In the genomic region with DNA sequence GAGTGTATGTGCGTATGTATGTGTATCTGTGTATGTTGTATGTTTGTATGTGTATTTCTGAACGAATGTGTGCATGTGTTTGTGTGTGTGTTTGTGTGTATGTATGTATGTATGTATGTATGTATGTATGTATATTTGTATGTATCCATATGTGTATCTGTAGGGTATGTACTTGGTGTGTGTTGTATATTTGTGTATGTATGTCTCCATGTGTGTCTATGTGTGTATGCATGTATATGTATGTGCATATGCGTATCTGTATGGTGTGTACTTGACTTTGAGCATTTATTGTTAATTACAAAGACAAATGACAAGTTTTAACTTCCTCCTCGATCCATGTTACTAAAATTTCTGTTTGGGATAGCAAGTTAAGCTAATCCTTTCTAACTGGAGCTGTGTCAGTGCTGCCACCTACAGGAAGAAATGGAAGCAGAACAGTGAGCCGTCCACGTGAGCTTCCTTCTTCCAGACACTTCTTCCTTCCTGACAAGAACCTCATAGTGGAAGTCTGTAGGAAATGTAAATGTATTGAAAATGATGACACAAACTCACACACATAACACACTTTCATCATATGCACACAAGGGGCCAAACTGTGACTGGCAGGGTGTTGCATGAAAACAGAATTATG, we compare ENCODE assay signal across 9 mouse cellular contexts.
A peak's percentile ranks its signal among the peaks of the same experiment; 100 is the strongest.
DNase-seq lines count a peak whose midpoint lies in the region; ATAC-seq and TF ChIP-seq lines count a peak whose summit lies in the region.
"Had no signal": no experiment of that assay in that cellular context is flagged by ENCODE, and none has a peak within 500 bp of the region (broad histone marks: within the 10 kb centered on the region; RNA-seq: fewer than 3 reads in every experiment).

No protein-coding gene starts in this region.

- no peak for ATAC-seq in heart, postnatal 0 days (ENCODE audit: insufficient read depth, low read depth)
- peak; percentile 84 for ATAC-seq in forebrain, embryonic 13.5 days
- ATAC-seq in limb, embryonic 14.5 days (ENCODE audit: low FRiP score, low read depth) = peak; percentile 63; the same call in 1 of the 2 replicates
- 0 out of 2 replicates have a peak, but pooled peaks have one; percentile 63 for ATAC-seq in neural tube, embryonic 11.5 days (ENCODE audit: insufficient read depth, low FRiP score, low TSS enrichment)

- H3K4me2 ChIP-seq in heart, postnatal 0 days (ENCODE audit: low read depth, low read length) = no peak overlapping the region
- H3K4me2 ChIP-seq in forebrain, embryonic 13.5 days = no peak overlapping the region
- H3K4me2 ChIP-seq in limb, embryonic 14.5 days (replicated peaks; ENCODE audit: low read depth, low read length, severe bottlenecking) = no peak overlapping the region
- H3K4me2 ChIP-seq in neural tube, embryonic 11.5 days (ENCODE audit: low read depth) = no peak overlapping the region
- H3K4me2 ChIP-seq: liver, embryonic 15.5 days had no signal

- no peak for TF ChIP-seq EP300 in heart, postnatal 0 days (IDR thresholded peaks at IDR 0.05; ENCODE audit: low read depth)

- TF ChIP-seq CTCF in heart, postnatal 0 days (IDR thresholded peaks at IDR 0.05; ENCODE audit: low read depth) = peak; percentile 80
- TF ChIP-seq CTCF in brain, embryonic 14.5 days (IDR thresholded peaks at IDR 0.05; ENCODE audit: borderline replicate concordance, extremely low read depth, insufficient read depth, insufficient read length) = peak; percentile 71; the same call in 1 of the 2 replicates

- H3K27me3 ChIP-seq in heart, postnatal 0 days (ENCODE audit: control insufficient read depth, insufficient read depth, low read length) = no peaks in the 10 kb centered on the region
- no peaks in the 10 kb centered on the region for H3K27me3 ChIP-seq in heart, embryonic 10.5 days (ENCODE audit: insufficient read depth, poor library complexity, severe bottlenecking)
- H3K27me3 ChIP-seq in forebrain, embryonic 13.5 days = no peaks in the 10 kb centered on the region
- no peaks in the 10 kb centered on the region for H3K27me3 ChIP-seq in limb, embryonic 14.5 days (ENCODE audit: control insufficient read depth, insufficient read depth, low read length)
- no peaks in the 10 kb centered on the region for H3K27me3 ChIP-seq in neural tube, embryonic 11.5 days (ENCODE audit: control insufficient read depth, insufficient read depth, low read length)
- H3K27me3 ChIP-seq: liver, embryonic 15.5 days had no signal

- WGBS in heart, postnatal 0 days = 40% methylated on average over 6 of the region's 6 CpGs
- 41% methylated on average over 6 of the region's 6 CpGs for WGBS in heart, embryonic 10.5 days
- 43% methylated on average over 6 of the region's 6 CpGs for WGBS in forebrain, embryonic 13.5 days
- 44% methylated on average over 6 of the region's 6 CpGs for WGBS in limb, embryonic 14.5 days
- 53% methylated on average over 6 of the region's 6 CpGs for WGBS in neural tube, embryonic 11.5 days

- H3K9me3 ChIP-seq in heart, postnatal 0 days (replicated peaks; ENCODE audit: control insufficient read depth, low read length) = no peaks in the 10 kb centered on the region
- H3K9me3 ChIP-seq in heart, embryonic 10.5 days = no peaks in the 10 kb centered on the region
- H3K9me3 ChIP-seq in forebrain, embryonic 13.5 days (replicated peaks) = no peaks in the 10 kb centered on the region
- no peaks in the 10 kb centered on the region for H3K9me3 ChIP-seq in limb, embryonic 14.5 days (ENCODE audit: control insufficient read depth, low read length)
- no peaks in the 10 kb centered on the region for H3K9me3 ChIP-seq in neural tube, embryonic 11.5 days (ENCODE audit: control insufficient read depth, low read length)
- H3K9me3 ChIP-seq: liver, embryonic 15.5 days had no signal

- H3K4me1 ChIP-seq in heart, postnatal 0 days (ENCODE audit: control insufficient read depth, insufficient read depth) = no peaks in the 10 kb centered on the region
- H3K4me1 ChIP-seq in heart, embryonic 10.5 days = no peaks in the 10 kb centered on the region
- no peaks in the 10 kb centered on the region for H3K4me1 ChIP-seq in forebrain, embryonic 13.5 days
- no peaks in the 10 kb centered on the region for H3K4me1 ChIP-seq in limb, embryonic 14.5 days (ENCODE audit: control insufficient read depth, insufficient read depth, low read length)
- no peaks in the 10 kb centered on the region for H3K4me1 ChIP-seq in neural tube, embryonic 11.5 days (ENCODE audit: control insufficient read depth, insufficient read depth, low read length)
- H3K4me1 ChIP-seq: liver, embryonic 15.5 days had no signal

- DNase-seq in heart, postnatal 0 days (ENCODE audit: low spot score) = peak; percentile 52
- DNase-seq in heart, embryonic 10.5 days (ENCODE audit: low spot score) = no peak
- DNase-seq in brain, embryonic 14.5 days (ENCODE audit: low read depth) = peak; percentile 80
- peak; percentile 0 to 40 for DNase-seq in kidney, adult 8-10 months
- peak; percentile 55 for DNase-seq in limb, embryonic 14.5 days (ENCODE audit: low spot score)
- DNase-seq in neural tube, embryonic 11.5 days (ENCODE audit: low spot score) = peak; percentile 56
- DNase-seq in T-cell, adult 2 months (ENCODE audit: low spot score) = no peak

- no peak overlapping the region for H3K27ac ChIP-seq in heart, postnatal 0 days (ENCODE audit: low read depth)
- H3K27ac ChIP-seq in heart, embryonic 10.5 days = no peak overlapping the region
- H3K27ac ChIP-seq in forebrain, embryonic 13.5 days = no peak overlapping the region
- H3K27ac ChIP-seq in limb, embryonic 14.5 days (replicated peaks; ENCODE audit: low read depth, low read length) = no peak overlapping the region
- H3K27ac ChIP-seq in neural tube, embryonic 11.5 days (ENCODE audit: low read depth, low read length) = no peak overlapping the region
- H3K27ac ChIP-seq: liver, embryonic 15.5 days had no signal

- H3K36me3 ChIP-seq in heart, postnatal 0 days (replicated peaks; ENCODE audit: control insufficient read depth, insufficient read depth, low read length) = no peaks in the 10 kb centered on the region
- no peaks in the 10 kb centered on the region for H3K36me3 ChIP-seq in heart, embryonic 10.5 days
- H3K36me3 ChIP-seq in forebrain, embryonic 13.5 days (ENCODE audit: poor library complexity, severe bottlenecking) = no peaks in the 10 kb centered on the region
- no peaks in the 10 kb centered on the region for H3K36me3 ChIP-seq in limb, embryonic 14.5 days (ENCODE audit: control insufficient read depth, insufficient read depth, low read length)
- H3K36me3 ChIP-seq in neural tube, embryonic 11.5 days (ENCODE audit: control insufficient read depth, insufficient read depth, low read length) = no peaks in the 10 kb centered on the region
- H3K36me3 ChIP-seq: liver, embryonic 15.5 days had no signal

- H3K9ac ChIP-seq in heart, postnatal 0 days (replicated peaks; ENCODE audit: low read depth, low read length) = no peak overlapping the region
- H3K9ac ChIP-seq in forebrain, embryonic 13.5 days = no peak overlapping the region
- H3K9ac ChIP-seq in limb, embryonic 14.5 days (ENCODE audit: low read depth, low read length, severe bottlenecking) = no peak overlapping the region
- H3K9ac ChIP-seq in neural tube, embryonic 11.5 days (ENCODE audit: low read length) = no peak overlapping the region
- H3K9ac ChIP-seq: liver, embryonic 15.5 days had no signal

- no peak for TF ChIP-seq POLR2A in brain, embryonic 14.5 days (IDR thresholded peaks at IDR 0.05; ENCODE audit: borderline replicate concordance, extremely low read depth, insufficient read depth, insufficient read length, poor library complexity, severe bottlenecking)
- TF ChIP-seq POLR2A in limb, embryonic 14.5 days (IDR thresholded peaks at IDR 0.05; ENCODE audit: borderline replicate concordance, extremely low read depth, insufficient read depth, insufficient read length) = no peak

- no peak overlapping the region for H3K4me3 ChIP-seq in heart, postnatal 0 days (ENCODE audit: low read depth, low read length)
- H3K4me3 ChIP-seq in heart, embryonic 10.5 days = no peak overlapping the region
- no peak overlapping the region for H3K4me3 ChIP-seq in forebrain, embryonic 13.5 days
- no peak overlapping the region for H3K4me3 ChIP-seq in limb, embryonic 14.5 days (replicated peaks; ENCODE audit: low read length)
- H3K4me3 ChIP-seq in neural tube, embryonic 11.5 days (ENCODE audit: low read depth, low read length) = no peak overlapping the region
- H3K4me3 ChIP-seq: liver, embryonic 15.5 days had no signal

Comparison
In these comparisons a context has a peak if more than half of its experiments do, and no peak if none do; other contexts are left out.
1. DNase-seq: peak in heart, postnatal 0 days (single experiment), brain, embryonic 14.5 days (single experiment), kidney, adult 8-10 months (2 of 2), limb, embryonic 14.5 days (single experiment) and neural tube, embryonic 11.5 days (single experiment); none in heart, embryonic 10.5 days (single experiment) and T-cell, adult 2 months (single experiment).